Mouse (Mus musculus) testis, adult 2 months (tissue): ENCODE data around the gene Plekhs1.

Experiments
- CTCF ChIP-seq: fragments of 200-500 bp; IDR thresholded peaks from 2 replicates; pipeline ENCODE4 v1.5.1; 2012; ENCODE audit warnings: low read depth, mild to moderate bottlenecking, inconsistent platforms, low read length, moderate library complexity; ENCODE audit not compliant: control insufficient read depth, insufficient read depth, insufficient replicate concordance
- POLR2A ChIP-seq: fragments of 200-500 bp; IDR thresholded peaks from 2 replicates; pipeline ENCODE4 v1.6.1; 2012; ENCODE audit warnings: low read depth, mild to moderate bottlenecking, inconsistent platforms, low read length, moderate library complexity; ENCODE audit not compliant: control insufficient read depth

GRCm38 (mm10) chr19:56534337-56534736 is 72.9 kb downstream of the Plekhs1 start:
- no peak for TF ChIP-seq CTCF
- TF ChIP-seq POLR2A = no peak
